Mouse (Mus musculus): Measurements from ENCODE around the gene Exoc6.

GRCm38 (mm10) chr19:37686347-37686746, 136.1 kb downstream of the Exoc6 start:
- TF ChIP-seq CTCF (IDR thresholded peaks at IDR 0.05; ENCODE audit: low read depth, low read length) (no peak), POLR2A (IDR thresholded peaks at IDR 0.05; ENCODE audit: extremely low read depth, insufficient read depth, low read length) (no peak)
